Mouse (Mus musculus) urinary bladder, postnatal 14 days (tissue): Measurements from ENCODE around the gene Nop16.
A peak's percentile ranks its signal among the peaks of the same experiment; 100 is the strongest.
"Not testable (repeated sequence)": the region's sequence is repeated elsewhere in the genome, so short reads cannot be mapped to it uniquely, and the experiment has no call there.

Experiments
- DNase-seq: peaks from one replicate; pipeline ENCODE4 v3.0.0; 2021; ENCODE audit warnings: low spot score

Gene Nop16

GRCm38 (mm10) chr13:54589996-54590951 lies at the start of gene Nop16, which contains the start of gene Higd2a:
Gene Nop16, minus strand, starts transcription at chr13:54590090.
Gene Higd2a, plus strand, starts transcription at chr13:54590207.
- DNase-seq: peak; percentile 98

- DNase-seq: no peak
Observed at GRCm38 (mm10) chr13:54635011-54635410, 45.1 kb upstream of the Nop16 start.

- no peak for DNase-seq
Observed at GRCm38 (mm10) chr13:54632731-54633277, 42.9 kb upstream of the Nop16 start.

GRCm38 (mm10) chr13:54629128-54629527 lies 39.2 kb upstream of the Nop16 start:
- peak; percentile 30 for DNase-seq

- no peak for DNase-seq
Observed at GRCm38 (mm10) chr13:54621960-54622521, 32.2 kb upstream of the Nop16 start.

GRCm38 (mm10) chr13:54621155-54621932 lies 31.5 kb upstream of the Nop16 start, which contains the start of gene Faf2:
Gene Faf2, plus strand, starts transcription at chr13:54621784.
- peak; percentile 98 for DNase-seq

GRCm38 (mm10) chr13:54616998-54617397 lies 27.1 kb upstream of the Nop16 start:
- DNase-seq: no peak

GRCm38 (mm10) chr13:54616307-54616706 lies 26.4 kb upstream of the Nop16 start:
- no peak for DNase-seq

- not testable (repeated sequence) for DNase-seq
Observed at GRCm38 (mm10) chr13:54613141-54613540, 23.3 kb upstream of the Nop16 start.

GRCm38 (mm10) chr13:54610972-54611754 lies 21.3 kb upstream of the Nop16 start, which contains the start of gene Cltb:
Gene Cltb, minus strand, starts transcription at chr13:54611344.
- peak; percentile 91 for DNase-seq

- no peak for DNase-seq
Observed at GRCm38 (mm10) chr13:54610613-54610971, 20.7 kb upstream of the Nop16 start.

GRCm38 (mm10) chr13:54609301-54609700 lies 19.4 kb upstream of the Nop16 start:
- no peak for DNase-seq

- DNase-seq: no peak
Observed at GRCm38 (mm10) chr13:54608666-54609065, 18.8 kb upstream of the Nop16 start.

GRCm38 (mm10) chr13:54608002-54608401 lies 18.1 kb upstream of the Nop16 start:
- no peak for DNase-seq

- DNase-seq: no peak
Observed at GRCm38 (mm10) chr13:54607204-54607603, 17.3 kb upstream of the Nop16 start.

- no peak for DNase-seq
Observed at GRCm38 (mm10) chr13:54605426-54605825, 15.5 kb upstream of the Nop16 start.

- DNase-seq: no peak
Observed at GRCm38 (mm10) chr13:54604221-54604620, 14.3 kb upstream of the Nop16 start.

GRCm38 (mm10) chr13:54603501-54603900 lies 13.6 kb upstream of the Nop16 start:
- DNase-seq: no peak

GRCm38 (mm10) chr13:54602639-54603111 lies 12.8 kb upstream of the Nop16 start:
- no peak for DNase-seq

- DNase-seq: no peak
Observed at GRCm38 (mm10) chr13:54598622-54599143, 8.8 kb upstream of the Nop16 start.

GRCm38 (mm10) chr13:54596870-54597269 lies 7.0 kb upstream of the Nop16 start:
- DNase-seq: no peak
